Mouse (Mus musculus): Measurements from ENCODE around the gene Lrrc3. TPM values are rescaled to one million over a fixed set of nuclear protein-coding genes. Genes with fewer than 3 reads are reported as not detected.
"Not testable (repeated sequence)": the region's sequence is repeated elsewhere in the genome, so short reads cannot be mapped to it uniquely, and the experiment has no call there.

Gene Lrrc3
- 0.01 TPM in 1 of 2 replicates, not detected in the other for polyA plus RNA-seq (2012)

- Histone ChIP-seq H3K36me3 (ENCODE audit: control insufficient read depth) (peaks cover 2% of the 10 kb centered on the region; the same call in 1 of the 2 replicates), H3K4me1 (ENCODE audit: control insufficient read depth) (peaks cover 14% of the 10 kb centered on the region), H3K27me3 (ENCODE audit: control insufficient read depth) (peaks cover 29% of the 10 kb centered on the region), H3K4me3 (replicated peaks) (peak within 1 kb of the TSS; percentile 55), H3K9me3 (ENCODE audit: control insufficient read depth, low read length) (no peaks in the 10 kb centered on the region)
- no peak for TF ChIP-seq TAL1 (IDR thresholded peaks at IDR 0.05; ENCODE audit: low read length)
- TF ChIP-seq GATA1 (IDR thresholded peaks at IDR 0.05; ENCODE audit: low read length) = no peak
Measured at GRCm38 (mm10) chr10:77902211-77902893, at the start of gene Lrrc3. TSS of gene Lrrc3 (minus strand) at chr10:77902536.

- H3K36me3 ChIP-seq (ENCODE audit: control insufficient read depth); H3K27me3 ChIP-seq (ENCODE audit: control insufficient read depth); H3K4me3 ChIP-seq (replicated peaks); H3K4me1 ChIP-seq (ENCODE audit: control insufficient read depth): not testable (repeated sequence)
- peaks cover 14% of the 10 kb centered on the region for H3K9me3 ChIP-seq (ENCODE audit: control insufficient read depth, low read length)
Measured at GRCm38 (mm10) chr10:77950468-77950867, 48.1 kb upstream of the Lrrc3 start.

- H3K9me3 ChIP-seq (ENCODE audit: control insufficient read depth, low read length) = no peaks in the 10 kb centered on the region
- H3K4me1 ChIP-seq (ENCODE audit: control insufficient read depth) = no peaks in the 10 kb centered on the region
- TF ChIP-seq TAL1 (IDR thresholded peaks at IDR 0.05; ENCODE audit: low read length) = no peak
- TF ChIP-seq GATA1 (IDR thresholded peaks at IDR 0.05; ENCODE audit: low read length) = no peak
- no peaks in the 10 kb centered on the region for H3K27me3 ChIP-seq (ENCODE audit: control insufficient read depth)
- no peaks in the 10 kb centered on the region for H3K36me3 ChIP-seq (ENCODE audit: control insufficient read depth)
- no peak overlapping the region for H3K4me3 ChIP-seq (replicated peaks)
Measured at GRCm38 (mm10) chr10:77939685-77940084, 37.3 kb upstream of the Lrrc3 start.

GRCm38 (mm10) chr10:77927375-77927774, 25.0 kb upstream of the Lrrc3 start:
- no peaks in the 10 kb centered on the region for H3K4me1 ChIP-seq (ENCODE audit: control insufficient read depth)
- TF ChIP-seq GATA1 (IDR thresholded peaks at IDR 0.05; ENCODE audit: low read length) (no peak), TAL1 (IDR thresholded peaks at IDR 0.05; ENCODE audit: low read length) (no peak)
- H3K4me3 ChIP-seq (replicated peaks) = no peak overlapping the region
- no peaks in the 10 kb centered on the region for H3K27me3 ChIP-seq (ENCODE audit: control insufficient read depth)
- H3K36me3 ChIP-seq (ENCODE audit: control insufficient read depth) = no peaks in the 10 kb centered on the region
- H3K9me3 ChIP-seq (ENCODE audit: control insufficient read depth, low read length) = no peaks in the 10 kb centered on the region

- no peak for TF ChIP-seq TAL1 (IDR thresholded peaks at IDR 0.05; ENCODE audit: low read length)
- no peak for TF ChIP-seq GATA1 (IDR thresholded peaks at IDR 0.05; ENCODE audit: low read length)
- no peaks in the 10 kb centered on the region for H3K4me1 ChIP-seq (ENCODE audit: control insufficient read depth)
- H3K4me3 ChIP-seq (replicated peaks) = no peak overlapping the region
- no peaks in the 10 kb centered on the region for H3K36me3 ChIP-seq (ENCODE audit: control insufficient read depth)
- no peaks in the 10 kb centered on the region for H3K9me3 ChIP-seq (ENCODE audit: control insufficient read depth, low read length)
- H3K27me3 ChIP-seq (ENCODE audit: control insufficient read depth) = no peaks in the 10 kb centered on the region
Measured at GRCm38 (mm10) chr10:77926140-77926539, 23.8 kb upstream of the Lrrc3 start.

GRCm38 (mm10) chr10:77922681-77923080, 20.3 kb upstream of the Lrrc3 start:
- Histone ChIP-seq H3K27me3 (ENCODE audit: control insufficient read depth) (no peaks in the 10 kb centered on the region), H3K9me3 (ENCODE audit: control insufficient read depth, low read length) (no peaks in the 10 kb centered on the region), H3K4me1 (ENCODE audit: control insufficient read depth) (no peaks in the 10 kb centered on the region), H3K36me3 (ENCODE audit: control insufficient read depth) (no peaks in the 10 kb centered on the region), H3K4me3 (replicated peaks) (no peak overlapping the region)
- TF ChIP-seq TAL1 (IDR thresholded peaks at IDR 0.05; ENCODE audit: low read length) (no peak), GATA1 (IDR thresholded peaks at IDR 0.05; ENCODE audit: low read length) (no peak)

- no peaks in the 10 kb centered on the region for H3K36me3 ChIP-seq (ENCODE audit: control insufficient read depth)
- no peak overlapping the region for H3K4me3 ChIP-seq (replicated peaks)
- no peaks in the 10 kb centered on the region for H3K27me3 ChIP-seq (ENCODE audit: control insufficient read depth)
- no peaks in the 10 kb centered on the region for H3K4me1 ChIP-seq (ENCODE audit: control insufficient read depth)
- H3K9me3 ChIP-seq (ENCODE audit: control insufficient read depth, low read length) = no peaks in the 10 kb centered on the region
- 0 out of 2 replicates have a peak, but pooled peaks have one; percentile 9 for TF ChIP-seq GATA1 (IDR thresholded peaks at IDR 0.05; ENCODE audit: low read length)
- no peak for TF ChIP-seq TAL1 (IDR thresholded peaks at IDR 0.05; ENCODE audit: low read length)
Measured at GRCm38 (mm10) chr10:77921009-77921408, 18.7 kb upstream of the Lrrc3 start.

- Histone ChIP-seq H3K4me1 (ENCODE audit: control insufficient read depth) (no peaks in the 10 kb centered on the region), H3K27me3 (ENCODE audit: control insufficient read depth) (no peaks in the 10 kb centered on the region), H3K9me3 (ENCODE audit: control insufficient read depth, low read length) (no peaks in the 10 kb centered on the region), H3K36me3 (ENCODE audit: control insufficient read depth) (no peaks in the 10 kb centered on the region), H3K4me3 (replicated peaks) (no peak overlapping the region)
- no peak for TF ChIP-seq TAL1 (IDR thresholded peaks at IDR 0.05; ENCODE audit: low read length)
- TF ChIP-seq GATA1 (IDR thresholded peaks at IDR 0.05; ENCODE audit: low read length) = no peak
Measured at GRCm38 (mm10) chr10:77916636-77917335, 14.4 kb upstream of the Lrrc3 start.

GRCm38 (mm10) chr10:77913292-77913691, 11.0 kb upstream of the Lrrc3 start:
- Histone ChIP-seq H3K27me3 (ENCODE audit: control insufficient read depth) (no peaks in the 10 kb centered on the region), H3K4me3 (replicated peaks) (no peak overlapping the region), H3K36me3 (ENCODE audit: control insufficient read depth) (no peaks in the 10 kb centered on the region), H3K9me3 (ENCODE audit: control insufficient read depth, low read length) (no peaks in the 10 kb centered on the region), H3K4me1 (ENCODE audit: control insufficient read depth) (no peaks in the 10 kb centered on the region)
- TF ChIP-seq TAL1 (IDR thresholded peaks at IDR 0.05; ENCODE audit: low read length) = no peak
- TF ChIP-seq GATA1 (IDR thresholded peaks at IDR 0.05; ENCODE audit: low read length) = no peak

All from erythroblast, embryonic 14.5 days (primary cell).